Mouse (Mus musculus) liver, postnatal 0 days (tissue): ENCODE measurements at regions not wholly inside any gene's neighbourhood (a gene's known extent, or its start where the extent isn't known, plus 50 kb on each side); places are given as distances from the start of the nearest gene placed in this dataset.

Experiments
- ATAC-seq: fragments of 200-750 bp; cut with Nextera tagmentation; 2 replicates; pipeline ENCODE4 v1.8.0; 2017; ENCODE audit warnings: mild to moderate bottlenecking, moderate library complexity
- DNase-seq: peaks from one replicate; pipeline ENCODE4 v3.0.0-alpha.2; 2016
- H3K27ac ChIP-seq: fragments of 300-500 bp; sonication (generic); 2 replicates; pipeline ENCODE4 v1.5.1; 2014; ENCODE audit warnings: antibody characterized with exemption, moderate library complexity, mild to moderate bottlenecking, low read depth
- H3K27me3 ChIP-seq: fragments of 300-500 bp; sonication (generic); 2 replicates; pipeline ENCODE4 v1.6.1; 2014; ENCODE audit warnings: low read length, control low read depth, mixed read lengths; ENCODE audit not compliant: insufficient read depth
- H3K36me3 ChIP-seq: fragments of 300-500 bp; sonication (generic); replicated peaks from 2 replicates; pipeline ENCODE4 v1.6.1; 2014; ENCODE audit warnings: mild to moderate bottlenecking, control low read depth, low read length, moderate library complexity, mixed read lengths; ENCODE audit not compliant: insufficient read depth
- H3K4me1 ChIP-seq: fragments of 300-500 bp; sonication (generic); 2 replicates; pipeline ENCODE4 v1.6.1; 2014; ENCODE audit warnings: antibody characterized with exemption, mild to moderate bottlenecking, control low read depth; ENCODE audit not compliant: insufficient read depth
- H3K4me2 ChIP-seq: fragments of 300-500 bp; sonication (generic); 2 replicates; pipeline ENCODE4 v1.6.1; 2014; ENCODE audit warnings: low read depth, mild to moderate bottlenecking, low read length, moderate library complexity, mixed read lengths
- H3K4me3 ChIP-seq: fragments of 300-500 bp; sonication (generic); 2 replicates; pipeline ENCODE4 v1.5.1; 2014; ENCODE audit warnings: low read depth, low read length
- H3K9ac ChIP-seq: fragments of 300-500 bp; sonication (generic); replicated peaks from 2 replicates; pipeline ENCODE4 v1.6.1; 2014; ENCODE audit warnings: mild to moderate bottlenecking, moderate library complexity
- H3K9me3 ChIP-seq: fragments of 300-500 bp; sonication (generic); 2 replicates; pipeline ENCODE4 v1.6.1; 2016; ENCODE audit warnings: mild to moderate bottlenecking, control low read depth, low read length, mixed read lengths
- CTCF ChIP-seq: sonication (generic); IDR thresholded peaks from 2 replicates; pipeline ENCODE4 v1.5.1; 2016; ENCODE audit warnings: antibody characterized with exemption, low read depth
- EP300 ChIP-seq: IDR thresholded peaks from 2 replicates; pipeline ENCODE4 v1.6.1; 2016; ENCODE audit warnings: antibody characterized with exemption, low read depth, mild to moderate bottlenecking
- WGBS: fragments of 180-500 bp; shearing (Covaris S2); extraction: QIAGEN DNeasy Blood & Tissue Kit; methylation state at CpG from one replicate; pipeline ENCODE4 v1.1.7; 2014; ENCODE audit not compliant: insufficient replicate concordance; 5-methylcytosine and 5-hydroxymethylcytosine counted together

GRCm38 (mm10) chr8:89903346-89903745, 444.8 kb downstream of the Tox3 start:
- Histone ChIP-seq H3K9ac (no peak overlapping the region), H3K4me2 (no peak overlapping the region), H3K27me3 (no peaks in the 10 kb centered on the region), H3K9me3 (peaks cover 2% of the 10 kb centered on the region; the same call in 1 of the 2 replicates), H3K4me3 (no peak overlapping the region), H3K4me1 (no peaks in the 10 kb centered on the region), H3K36me3 (no peaks in the 10 kb centered on the region), H3K27ac (no peak overlapping the region)
- DNase-seq = no peak
- WGBS = 67% methylated on average over 1 of the region's 1 CpGs
- no peak for ATAC-seq
- no peak for TF ChIP-seq CTCF
- TF ChIP-seq EP300 = no peak

DNA sequence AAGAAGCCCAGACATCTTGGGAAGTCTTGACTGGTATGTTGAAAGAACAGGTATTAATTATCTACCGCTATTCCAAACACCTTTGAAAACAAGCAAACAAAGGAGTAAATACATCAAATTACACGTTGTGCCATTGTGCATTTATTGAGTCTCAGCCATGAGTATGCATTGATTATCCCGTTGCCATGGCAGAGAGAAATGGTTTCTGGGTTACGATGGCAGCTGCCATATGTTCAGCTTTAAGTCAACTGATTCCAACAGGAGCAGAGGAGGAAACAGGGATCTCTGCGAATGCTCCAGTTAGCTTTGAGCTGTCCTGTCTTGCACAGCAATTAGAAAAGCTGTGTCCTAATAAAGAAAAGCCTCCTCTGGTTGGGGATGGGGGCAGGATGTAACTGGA, 475.4 kb downstream of the Tox3 start:
- Histone ChIP-seq H3K4me2 (no peak overlapping the region), H3K4me1 (no peaks in the 10 kb centered on the region), H3K9ac (no peak overlapping the region), H3K4me3 (no peak overlapping the region), H3K9me3 (no peaks in the 10 kb centered on the region), H3K27me3 (no peaks in the 10 kb centered on the region), H3K36me3 (no peaks in the 10 kb centered on the region), H3K27ac (no peak overlapping the region)
- no peak for DNase-seq
- no peak for ATAC-seq
- WGBS = 65% methylated on average over 5 of the region's 5 CpGs
- TF ChIP-seq EP300 (no peak), CTCF (no peak)

GRCm38 (mm10) chr8:89871966-89872365, 476.2 kb downstream of the Tox3 start:
- Histone ChIP-seq H3K27ac (no peak overlapping the region), H3K36me3 (no peaks in the 10 kb centered on the region), H3K9ac (no peak overlapping the region), H3K4me3 (no peak overlapping the region), H3K27me3 (no peaks in the 10 kb centered on the region), H3K4me1 (no peaks in the 10 kb centered on the region), H3K4me2 (no peak overlapping the region), H3K9me3 (no peaks in the 10 kb centered on the region)
- DNase-seq (no peak), ATAC-seq (no peak)
- TF ChIP-seq CTCF = no peak
- WGBS = 76% methylated on average over 5 of the region's 5 CpGs

- no peaks in the 10 kb centered on the region for H3K27me3 ChIP-seq
- H3K4me3 ChIP-seq = no peak overlapping the region
- WGBS = 81% methylated on average over 3 of the region's 3 CpGs
- no peak overlapping the region for H3K9ac ChIP-seq
- no peak overlapping the region for H3K27ac ChIP-seq
- no peak for ATAC-seq
- no peak overlapping the region for H3K4me2 ChIP-seq
- H3K4me1 ChIP-seq = no peaks in the 10 kb centered on the region
- TF ChIP-seq CTCF (no peak), EP300 (no peak)
- H3K36me3 ChIP-seq = no peaks in the 10 kb centered on the region
- no peaks in the 10 kb centered on the region for H3K9me3 ChIP-seq
- DNase-seq = no peak
Measured at GRCm38 (mm10) chr8:89859813-89860212, 488.3 kb downstream of the Tox3 start.

DNA sequence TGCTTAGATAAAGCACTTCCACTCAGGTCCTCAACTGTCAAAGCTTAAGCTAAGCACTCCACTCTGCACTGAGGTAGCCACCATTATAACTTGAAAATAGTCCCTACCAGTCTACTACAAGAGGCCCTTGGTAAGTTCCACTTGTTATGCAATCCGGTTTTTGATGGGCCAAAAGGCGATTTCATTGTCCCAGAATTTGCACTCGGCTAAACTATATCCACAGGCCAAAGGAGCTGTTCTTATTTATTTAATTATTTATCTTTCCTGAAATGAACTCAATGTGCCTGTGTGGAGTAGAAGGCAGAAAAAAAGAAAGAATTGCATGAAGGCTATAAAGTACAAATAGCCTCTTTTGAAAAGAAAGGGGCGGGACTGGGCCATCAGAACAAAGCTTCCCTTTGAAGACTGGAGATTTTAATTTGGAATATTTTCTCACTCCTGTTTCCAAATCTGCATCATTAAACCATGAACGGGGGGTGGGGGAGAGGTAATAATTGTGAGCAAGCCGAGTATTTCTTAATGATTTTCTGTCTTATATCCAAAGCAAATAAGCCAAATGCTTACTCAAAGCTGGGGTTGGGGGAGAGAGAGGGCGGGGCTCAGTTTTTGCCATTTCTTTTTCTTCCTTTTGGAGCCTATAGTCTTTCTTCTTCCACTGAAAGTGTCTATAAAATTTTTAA, 489.3 kb downstream of the Tox3 start:
- DNase-seq = no peak

DNA sequence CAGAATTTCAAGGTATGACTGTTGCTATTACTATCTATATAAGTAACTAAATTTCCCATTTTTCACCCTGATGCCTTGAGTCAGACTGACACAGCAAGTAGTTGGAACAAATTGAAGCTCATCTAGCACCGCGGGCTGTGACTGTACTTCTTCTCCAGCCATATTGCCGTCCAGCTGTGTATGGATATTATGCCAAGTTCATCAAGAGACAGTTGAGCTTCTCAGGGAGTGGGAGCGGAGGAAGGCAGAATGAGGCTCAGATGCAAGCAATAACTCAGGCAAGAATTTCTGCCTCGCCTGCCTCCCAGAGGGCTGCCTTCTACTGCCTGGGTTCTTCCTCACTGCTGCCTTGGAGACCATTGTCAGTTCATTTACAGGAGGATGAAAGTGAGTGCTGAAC, 492.6 kb downstream of the Tox3 start:
- no peak for DNase-seq
- Histone ChIP-seq H3K27ac (no peak overlapping the region), H3K4me1 (no peaks in the 10 kb centered on the region), H3K9ac (no peak overlapping the region), H3K27me3 (no peaks in the 10 kb centered on the region), H3K4me2 (no peak overlapping the region), H3K9me3 (no peaks in the 10 kb centered on the region), H3K36me3 (no peaks in the 10 kb centered on the region), H3K4me3 (no peak overlapping the region)
- WGBS = 77% methylated on average over 5 of the region's 5 CpGs
- no peak for TF ChIP-seq EP300
- no peak for TF ChIP-seq CTCF
- ATAC-seq = no peak

More for the DNA sequence above, 489.3 kb downstream of the Tox3 start:
- H3K9me3 ChIP-seq = no peaks in the 10 kb centered on the region
- no peak overlapping the region for H3K4me2 ChIP-seq
- WGBS = 76% methylated on average over 7 of the region's 7 CpGs
- no peak overlapping the region for H3K4me3 ChIP-seq
- no peak for ATAC-seq
- H3K27me3 ChIP-seq = no peaks in the 10 kb centered on the region
- H3K9ac ChIP-seq = no peak overlapping the region
- no peak overlapping the region for H3K27ac ChIP-seq
- no peaks in the 10 kb centered on the region for H3K36me3 ChIP-seq
- TF ChIP-seq EP300 (no peak), CTCF (no peak)
- no peaks in the 10 kb centered on the region for H3K4me1 ChIP-seq

DNA sequence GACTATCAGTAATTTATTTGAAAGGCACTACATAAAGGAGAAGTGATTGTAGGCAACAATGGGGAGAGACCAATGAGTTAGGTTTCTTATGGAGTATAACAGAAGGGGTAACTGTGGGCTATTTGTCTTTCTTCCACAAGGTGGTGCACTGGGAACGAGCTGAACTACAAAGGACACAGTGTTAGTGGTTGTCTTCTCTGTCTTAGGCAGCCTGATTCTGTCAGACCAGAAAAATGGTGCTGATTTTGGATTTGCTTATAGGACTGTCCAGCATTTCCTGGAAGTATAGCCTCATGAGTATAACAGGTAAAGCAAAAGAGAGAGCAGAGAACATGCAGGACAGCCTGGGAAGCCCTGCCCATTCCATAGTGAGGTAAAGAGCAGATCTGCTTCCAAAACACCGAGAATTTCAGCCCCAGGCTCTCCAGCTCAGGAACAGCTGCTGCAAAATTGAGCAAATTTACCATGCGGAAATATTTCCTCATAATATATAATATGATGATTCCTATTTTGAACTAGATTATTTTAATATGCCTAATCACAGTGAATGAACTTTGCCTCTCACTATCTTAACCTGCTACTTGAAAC, 497.8 kb downstream of the Tox3 start:
- H3K27me3 ChIP-seq = no peaks in the 10 kb centered on the region
- no peaks in the 10 kb centered on the region for H3K36me3 ChIP-seq
- H3K9me3 ChIP-seq = no peaks in the 10 kb centered on the region
- H3K4me1 ChIP-seq = no peaks in the 10 kb centered on the region
- H3K4me3 ChIP-seq = no peak overlapping the region
- 51% methylated on average over 3 of the region's 3 CpGs for WGBS
- no peak overlapping the region for H3K4me2 ChIP-seq
- no peak for ATAC-seq
- H3K9ac ChIP-seq = no peak overlapping the region
- H3K27ac ChIP-seq = no peak overlapping the region
- no peak for DNase-seq
- TF ChIP-seq EP300 (no peak), CTCF (peak; percentile 48)
